Mouse (Mus musculus) intestine, postnatal 0 days (tissue): ENCODE data around the gene Cux1. TPM values are rescaled to one million over a fixed set of nuclear protein-coding genes. Genes with fewer than 3 reads are reported as not detected.

Experiments
- ATAC-seq: fragments of 200-750 bp; cut with Nextera tagmentation; 2 replicates; pipeline ENCODE4 v1.8.0; 2017; ENCODE audit warnings: mild to moderate bottlenecking, moderate TSS enrichment, moderate library complexity
- H3K27ac ChIP-seq: fragments of 300-500 bp; sonication (generic); 2 replicates; pipeline ENCODE4 v1.5.1; 2014; ENCODE audit warnings: mild to moderate bottlenecking, low read depth, low read length, moderate library complexity
- H3K27me3 ChIP-seq: fragments of 300-500 bp; sonication (generic); replicated peaks from 2 replicates; pipeline ENCODE4 v1.6.1; 2014; ENCODE audit warnings: low read length, mixed read lengths; ENCODE audit not compliant: control insufficient read depth, insufficient read depth
- H3K36me3 ChIP-seq: fragments of 300-500 bp; sonication (generic); 2 replicates; pipeline ENCODE4 v1.6.1; 2014; ENCODE audit warnings: mild to moderate bottlenecking, moderate library complexity; ENCODE audit not compliant: control insufficient read depth, insufficient read depth
- H3K4me1 ChIP-seq: fragments of 300-500 bp; sonication (generic); replicated peaks from 2 replicates; pipeline ENCODE4 v1.6.1; 2014; ENCODE audit warnings: antibody characterized with exemption, low read length, mixed read lengths; ENCODE audit not compliant: control insufficient read depth, insufficient read depth
- H3K4me2 ChIP-seq: fragments of 300-500 bp; sonication (generic); replicated peaks from 2 replicates; pipeline ENCODE4 v1.6.1; 2014; ENCODE audit warnings: low read depth, mild to moderate bottlenecking, moderate library complexity
- H3K4me3 ChIP-seq: fragments of 300-500 bp; sonication (generic); 2 replicates; pipeline ENCODE4 v1.5.1; 2014; ENCODE audit warnings: low read depth, low read length
- H3K9ac ChIP-seq: fragments of 300-500 bp; sonication (generic); 2 replicates; pipeline ENCODE4 v1.6.1; 2014; ENCODE audit warnings: mild to moderate bottlenecking, low read depth, low read length
- H3K9me3 ChIP-seq: fragments of 300-500 bp; sonication (generic); 2 replicates; pipeline ENCODE4 v1.6.1; 2016; ENCODE audit warnings: mixed run types; ENCODE audit not compliant: control insufficient read depth
- CTCF ChIP-seq: sonication (generic); IDR thresholded peaks from 2 replicates; pipeline ENCODE4 v1.5.1; 2016; ENCODE audit warnings: low read depth, mild to moderate bottlenecking, control low read depth, antibody characterized with exemption, moderate library complexity
- WGBS: fragments of 180-500 bp; shearing (Covaris S2); extraction: QIAGEN DNeasy Blood & Tissue Kit; methylation state at CpG from one replicate; pipeline ENCODE4 v1.1.7; 2014; 5-methylcytosine and 5-hydroxymethylcytosine counted together
- polyA plus RNA-seq: library from polyadenylated mRNA; unstranded; fragments of >200 nt; fragmentation: Nextera tagmentation; extraction: Ambion mirVana; gene quantifications from 2 replicates; pipeline ENCODE4 v1.2.1, GENCODE M21; 2015

Gene Cux1
- polyA plus RNA-seq, 1 experiment from 2014 or later = 29.4 TPM

- no peak overlapping the region; the same call in 1 of the 2 replicates for H3K9ac ChIP-seq
- TF ChIP-seq CTCF = no peak
- no peaks in the 10 kb centered on the region for H3K36me3 ChIP-seq
- H3K4me2 ChIP-seq = no peak overlapping the region
- no peaks in the 10 kb centered on the region for H3K27me3 ChIP-seq
- H3K4me1 ChIP-seq = peaks cover 11% of the 10 kb centered on the region; the same call in 1 of the 2 replicates
- WGBS = 69% methylated on average over 3 of the region's 3 CpGs
- no peak for ATAC-seq
- H3K4me3 ChIP-seq = no peak overlapping the region
- H3K9me3 ChIP-seq = no peaks in the 10 kb centered on the region
- H3K27ac ChIP-seq = no peak overlapping the region
Observed at GRCm38 (mm10) chr5:136464849-136465248, 102.4 kb downstream of the Cux1 start.

GRCm38 (mm10) chr5:136464128-136464527, 103.2 kb downstream of the Cux1 start:
- H3K36me3 ChIP-seq = no peaks in the 10 kb centered on the region
- no peak overlapping the region for H3K4me3 ChIP-seq
- no peak for TF ChIP-seq CTCF
- H3K27ac ChIP-seq = no peak overlapping the region
- H3K27me3 ChIP-seq = no peaks in the 10 kb centered on the region
- WGBS = 43% methylated on average over 2 of the region's 2 CpGs
- no peak overlapping the region for H3K4me2 ChIP-seq
- H3K9me3 ChIP-seq = no peaks in the 10 kb centered on the region
- no peak for ATAC-seq
- no peak overlapping the region for H3K9ac ChIP-seq
- H3K4me1 ChIP-seq = peaks cover 11% of the 10 kb centered on the region; the same call in 1 of the 2 replicates

- Histone ChIP-seq H3K4me2 (no peak overlapping the region), H3K9me3 (no peaks in the 10 kb centered on the region), H3K9ac (no peak overlapping the region), H3K4me1 (0 out of 2 replicates have a peak, but pooled peaks cover 14% of the 10 kb centered on the region), H3K4me3 (no peak overlapping the region), H3K36me3 (no peaks in the 10 kb centered on the region), H3K27me3 (no peaks in the 10 kb centered on the region), H3K27ac (no peak overlapping the region)
- TF ChIP-seq CTCF = no peak
- WGBS = 59% methylated on average over 6 of the region's 6 CpGs
- no peak for ATAC-seq
Observed at GRCm38 (mm10) chr5:136462613-136463012, 104.7 kb downstream of the Cux1 start.

GRCm38 (mm10) chr5:136459901-136460300, 107.4 kb downstream of the Cux1 start:
- ATAC-seq = no peak
- H3K9ac ChIP-seq = no peak overlapping the region
- H3K27ac ChIP-seq = no peak overlapping the region
- H3K27me3 ChIP-seq = no peaks in the 10 kb centered on the region
- 91% methylated on average over 6 of the region's 6 CpGs for WGBS
- H3K4me1 ChIP-seq = 0 out of 2 replicates have a peak, but pooled peaks cover 12% of the 10 kb centered on the region
- TF ChIP-seq CTCF = no peak
- H3K36me3 ChIP-seq = no peaks in the 10 kb centered on the region
- no peak overlapping the region for H3K4me3 ChIP-seq
- H3K9me3 ChIP-seq = no peaks in the 10 kb centered on the region
- no peak overlapping the region for H3K4me2 ChIP-seq

- Histone ChIP-seq H3K4me1 (0 out of 2 replicates have a peak, but pooled peaks cover 9% of the 10 kb centered on the region), H3K9me3 (no peaks in the 10 kb centered on the region), H3K9ac (no peak overlapping the region), H3K27ac (no peak overlapping the region), H3K4me3 (no peak overlapping the region), H3K36me3 (no peaks in the 10 kb centered on the region), H3K27me3 (no peaks in the 10 kb centered on the region), H3K4me2 (no peak overlapping the region)
- TF ChIP-seq CTCF = no peak
- WGBS = 70% methylated on average over 11 of the region's 11 CpGs
- peak; percentile 22; the same call in 1 of the 2 replicates for ATAC-seq
Observed at GRCm38 (mm10) chr5:136458893-136459499, 108.3 kb downstream of the Cux1 start.

GRCm38 (mm10) chr5:136458102-136458863, 109.0 kb downstream of the Cux1 start:
- 42% methylated on average over 7 of the region's 7 CpGs for WGBS
- no peak overlapping the region for H3K9ac ChIP-seq
- peak; percentile 51; the same call in 1 of the 2 replicates for ATAC-seq

More at GRCm38 (mm10) chr5:136458102-136458863, 109.0 kb downstream of the Cux1 start:
- Histone ChIP-seq H3K4me2 (no peak overlapping the region), H3K36me3 (no peaks in the 10 kb centered on the region), H3K9me3 (no peaks in the 10 kb centered on the region), H3K27me3 (no peaks in the 10 kb centered on the region), H3K27ac (peak overlapping the region; percentile 68), H3K4me3 (no peak overlapping the region), H3K4me1 (0 out of 2 replicates have a peak, but pooled peaks cover 9% of the 10 kb centered on the region)
- TF ChIP-seq CTCF = no peak
